Mouse (Mus musculus): ENCODE measurements around the gene Atg4d.

GRCm38 (mm10) chr9:21319503-21319902 is 54.4 kb downstream of the Atg4d start:
- TF ChIP-seq CTCF (IDR thresholded peaks at IDR 0.05; ENCODE audit: low read depth, low read length) (no peak), POLR2A (IDR thresholded peaks at IDR 0.05; ENCODE audit: extremely low read depth, insufficient read depth, low read length) (no peak)
